Comparison of ENCODE assay signal across 28 mouse cellular contexts in genomic region chr1:35729785-35730295, GRCm38 (mm10).
DNase-seq lines count a peak whose midpoint lies in the region; ATAC-seq and TF ChIP-seq lines count a peak whose summit lies in the region.
"Had no signal": no experiment of that assay in that cellular context is flagged by ENCODE, and none has a peak within 500 bp of the region (broad histone marks: within the 10 kb centered on the region; RNA-seq: fewer than 3 reads in every experiment).

No protein-coding gene starts in this region.

- H3K9me3 ChIP-seq in forebrain, postnatal 0 days (ENCODE audit: low read length), result no peaks in the 10 kb centered on the region
- H3K9me3 ChIP-seq in forebrain, embryonic 12.5 days, result no peaks in the 10 kb centered on the region
- no peaks in the 10 kb centered on the region for H3K9me3 ChIP-seq in intestine, embryonic 14.5 days (ENCODE audit: control insufficient read depth, low read length)
- no peaks in the 10 kb centered on the region for H3K9me3 ChIP-seq in intestine, embryonic 16.5 days (ENCODE audit: control insufficient read depth, low read length)
- H3K9me3 ChIP-seq: hindbrain, embryonic 13.5 days; liver, embryonic 12.5 days; megakaryocyte, embryonic 14.5 days; midbrain, embryonic 12.5 days; neural tube, embryonic 12.5 days had no signal

- H3K27ac ChIP-seq in forebrain, postnatal 0 days (ENCODE audit: low read depth, low read length), result no peak overlapping the region
- no peak overlapping the region for H3K27ac ChIP-seq in forebrain, embryonic 12.5 days
- no peak overlapping the region for H3K27ac ChIP-seq in intestine, embryonic 14.5 days (ENCODE audit: low read depth)
- no peak overlapping the region for H3K27ac ChIP-seq in intestine, embryonic 16.5 days (ENCODE audit: low read length)
- H3K27ac ChIP-seq: heart, adult 2 months; hindbrain, embryonic 13.5 days; left cerebral cortex, adult 2 months; liver, embryonic 12.5 days; midbrain, embryonic 12.5 days; neural tube, embryonic 12.5 days had no signal

- ATAC-seq in forebrain, postnatal 0 days, result peak; percentile 88
- no peak for ATAC-seq in forebrain, embryonic 12.5 days (ENCODE audit: low FRiP score)
- no peak for ATAC-seq in intestine, embryonic 14.5 days (replicated peaks; ENCODE audit: low FRiP score, low TSS enrichment, low read depth)
- no peak for ATAC-seq in intestine, embryonic 16.5 days
- ATAC-seq: CD4-positive, CD25-positive, alpha-beta regulatory T cell, adult 4 months; liver, embryonic 12.5 days; liver, postnatal 0 days had no signal

- H3K4me3 ChIP-seq in forebrain, postnatal 0 days (ENCODE audit: low read depth, low read length), result no peak overlapping the region
- no peak overlapping the region for H3K4me3 ChIP-seq in forebrain, embryonic 12.5 days (replicated peaks)
- H3K4me3 ChIP-seq in intestine, embryonic 14.5 days (ENCODE audit: low read depth, low read length), result no peak overlapping the region
- H3K4me3 ChIP-seq in intestine, embryonic 16.5 days (ENCODE audit: low read length), result no peak overlapping the region
- H3K4me3 ChIP-seq: erythroblast, embryonic 14.5 days; heart, adult 2 months; hindbrain, embryonic 13.5 days; left cerebral cortex, adult 2 months; liver, embryonic 12.5 days; megakaryocyte, embryonic 14.5 days; midbrain, embryonic 12.5 days; myocyte; neural tube, embryonic 12.5 days had no signal

- no peaks in the 10 kb centered on the region for H3K4me1 ChIP-seq in forebrain, postnatal 0 days (ENCODE audit: insufficient read depth)
- no peaks in the 10 kb centered on the region for H3K4me1 ChIP-seq in forebrain, embryonic 12.5 days
- H3K4me1 ChIP-seq in intestine, embryonic 14.5 days (replicated peaks; ENCODE audit: control insufficient read depth, insufficient read depth, low read length), result no peaks in the 10 kb centered on the region
- H3K4me1 ChIP-seq in intestine, embryonic 16.5 days (ENCODE audit: control insufficient read depth, insufficient read depth, low read length), result no peaks in the 10 kb centered on the region
- H3K4me1 ChIP-seq: hindbrain, embryonic 13.5 days; megakaryocyte, embryonic 14.5 days; midbrain, embryonic 12.5 days; neural tube, embryonic 12.5 days had no signal

- peak; percentile 47 for DNase-seq in forebrain, postnatal 0 days
- peak; percentile 16 for DNase-seq in intestine, embryonic 14.5 days (ENCODE audit: low spot score)
- DNase-seq in testis, postnatal 14 days (ENCODE audit: low spot score), result peak; percentile 33
- DNase-seq in testis, postnatal 10 days (ENCODE audit: low spot score), result no peak
- no peak for DNase-seq in c-Kit-positive CD71-positive TER-119-positive erythroid progenitor cells, embryonic 14.5 days (ENCODE audit: low spot score)
- DNase-seq: adrenal gland, postnatal 14 days; cerebellum, adult 2 months; cerebellum, postnatal 14 days; gastrocnemius, postnatal 36 days; heart, adult 2 months; heart, postnatal 36 days; kidney, adult 11 months; kidney, postnatal 14 days; liver, postnatal 0 days; lung, postnatal 4 days; right cerebral cortex, postnatal 4 days; thymus, postnatal 14 days had no signal

- no peak overlapping the region for H3K9ac ChIP-seq in forebrain, postnatal 0 days
- no peak overlapping the region for H3K9ac ChIP-seq in forebrain, embryonic 12.5 days
- no peak overlapping the region for H3K9ac ChIP-seq in intestine, embryonic 14.5 days (ENCODE audit: low read length)
- H3K9ac ChIP-seq in intestine, embryonic 16.5 days (ENCODE audit: low read depth, low read length), result no peak overlapping the region
- H3K9ac ChIP-seq: hindbrain, embryonic 13.5 days; liver, embryonic 12.5 days; liver, postnatal 0 days; midbrain, embryonic 12.5 days; neural tube, embryonic 12.5 days had no signal

- 71% methylated on average over 5 of the region's 5 CpGs for WGBS in forebrain, postnatal 0 days
- WGBS in forebrain, embryonic 12.5 days, result 90% methylated on average over 5 of the region's 5 CpGs
- WGBS in intestine, embryonic 14.5 days, result 88% methylated on average over 5 of the region's 5 CpGs
- WGBS in intestine, embryonic 16.5 days, result 83% methylated on average over 5 of the region's 5 CpGs

- no peak overlapping the region for H3K4me2 ChIP-seq in forebrain, postnatal 0 days (ENCODE audit: low read depth)
- H3K4me2 ChIP-seq in forebrain, embryonic 12.5 days, result no peak overlapping the region
- no peak overlapping the region for H3K4me2 ChIP-seq in intestine, embryonic 14.5 days (ENCODE audit: low read length)
- H3K4me2 ChIP-seq in intestine, embryonic 16.5 days (ENCODE audit: low read depth, low read length), result no peak overlapping the region
- H3K4me2 ChIP-seq: hindbrain, embryonic 13.5 days; liver, embryonic 12.5 days; midbrain, embryonic 12.5 days; neural tube, embryonic 12.5 days had no signal

- no peak for TF ChIP-seq CTCF in forebrain, postnatal 0 days (IDR thresholded peaks at IDR 0.05; ENCODE audit: low read depth)

- no peaks in the 10 kb centered on the region for H3K36me3 ChIP-seq in forebrain, postnatal 0 days (ENCODE audit: insufficient read depth)
- H3K36me3 ChIP-seq in forebrain, embryonic 12.5 days (replicated peaks), result no peaks in the 10 kb centered on the region
- H3K36me3 ChIP-seq in intestine, embryonic 14.5 days (ENCODE audit: control insufficient read depth, insufficient read depth, low read length), result no peaks in the 10 kb centered on the region
- no peaks in the 10 kb centered on the region for H3K36me3 ChIP-seq in intestine, embryonic 16.5 days (ENCODE audit: control insufficient read depth, insufficient read depth, low read length)
- H3K36me3 ChIP-seq: hindbrain, embryonic 13.5 days; liver, embryonic 12.5 days; midbrain, embryonic 12.5 days; neural tube, embryonic 12.5 days had no signal

- H3K27me3 ChIP-seq in forebrain, postnatal 0 days (ENCODE audit: insufficient read depth, low read length), result no peaks in the 10 kb centered on the region
- H3K27me3 ChIP-seq in forebrain, embryonic 12.5 days, result no peaks in the 10 kb centered on the region
- H3K27me3 ChIP-seq in intestine, embryonic 14.5 days (replicated peaks; ENCODE audit: control insufficient read depth, insufficient read depth, low read length), result no peaks in the 10 kb centered on the region
- H3K27me3 ChIP-seq in intestine, embryonic 16.5 days (replicated peaks; ENCODE audit: control insufficient read depth, insufficient read depth, low read length), result no peaks in the 10 kb centered on the region
- H3K27me3 ChIP-seq: hindbrain, embryonic 13.5 days; liver, embryonic 12.5 days; midbrain, embryonic 12.5 days; neural tube, embryonic 12.5 days had no signal

Comparison
In these comparisons a context has a peak if more than half of its experiments do, and no peak if none do; other contexts are left out.
1. DNase-seq: peak in forebrain, postnatal 0 days (single experiment), intestine, embryonic 14.5 days (single experiment) and testis, postnatal 14 days (single experiment); none in testis, postnatal 10 days (single experiment) and c-Kit-positive CD71-positive TER-119-positive erythroid progenitor cells, embryonic 14.5 days (single experiment).